Mouse (Mus musculus) bone marrow, adult 2 months (tissue): Measurements from ENCODE around the gene Rab4a.

Experiments used
- CTCF ChIP-seq: fragments of 200-500 bp; IDR thresholded peaks from 2 replicates; pipeline ENCODE4 v1.5.1; 2011; ENCODE audit warnings: low read length, control low read depth; ENCODE audit not compliant: control insufficient read depth, insufficient read depth
- POLR2A ChIP-seq: fragments of 200-500 bp; IDR thresholded peaks from 2 replicates; pipeline ENCODE4 v1.6.1; 2011; ENCODE audit warnings: low read depth, mild to moderate bottlenecking, control low read depth, low read length, borderline replicate concordance; ENCODE audit not compliant: control insufficient read depth

- no peak for TF ChIP-seq CTCF
- no peak for TF ChIP-seq POLR2A
Measured at GRCm38 (mm10) chr8:123847546-123847945, 41.8 kb downstream of the Rab4a start.
